Mouse (Mus musculus) spleen, adult 2 months (tissue): ENCODE data around the gene Stoml2.

Experiments used
- CTCF ChIP-seq: fragments of 200-500 bp; IDR thresholded peaks from 2 replicates; pipeline ENCODE4 v1.5.1; 2011; ENCODE audit warnings: mild to moderate bottlenecking, inconsistent platforms; ENCODE audit not compliant: insufficient read depth, insufficient read length, insufficient replicate concordance; ENCODE audit errors: extremely low read depth
- POLR2A ChIP-seq: fragments of 200-500 bp; IDR thresholded peaks from 2 replicates; pipeline ENCODE4 v1.6.1; 2011; ENCODE audit warnings: low read depth, low read length, inconsistent platforms

DNA sequence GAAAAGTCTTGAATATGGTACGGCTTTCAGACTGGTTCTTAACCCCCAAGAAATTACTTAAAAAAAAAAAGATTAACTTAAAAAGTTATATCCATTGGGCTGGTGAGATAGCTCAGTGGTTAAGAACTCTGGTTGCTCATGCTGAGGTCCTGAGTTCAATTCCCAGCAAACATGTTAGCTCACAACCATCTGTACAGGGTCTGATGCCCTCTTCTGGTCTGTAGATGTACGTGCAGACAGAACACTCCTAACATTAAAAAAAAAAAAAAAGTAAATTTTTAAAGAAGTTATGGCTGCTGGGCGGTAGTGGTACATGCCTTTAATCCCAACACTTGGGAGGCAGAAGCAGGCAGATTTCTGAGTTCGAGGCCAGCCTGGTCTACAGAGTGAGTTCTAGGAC lies 53.4 kb downstream of the Stoml2 start:
- TF ChIP-seq CTCF (no peak), POLR2A (no peak)
